Mouse (Mus musculus): Measurements from ENCODE around the gene Dgke. TPM values are rescaled to one million over a fixed set of nuclear protein-coding genes. Genes with fewer than 3 reads are reported as not detected.
"Not testable (repeated sequence)": the region's sequence is repeated elsewhere in the genome, so short reads cannot be mapped to it uniquely, and the experiment has no call there.

Gene Dgke
- polyA plus RNA-seq, 1 experiment from 2014 or later = 1.9 TPM

DNA sequence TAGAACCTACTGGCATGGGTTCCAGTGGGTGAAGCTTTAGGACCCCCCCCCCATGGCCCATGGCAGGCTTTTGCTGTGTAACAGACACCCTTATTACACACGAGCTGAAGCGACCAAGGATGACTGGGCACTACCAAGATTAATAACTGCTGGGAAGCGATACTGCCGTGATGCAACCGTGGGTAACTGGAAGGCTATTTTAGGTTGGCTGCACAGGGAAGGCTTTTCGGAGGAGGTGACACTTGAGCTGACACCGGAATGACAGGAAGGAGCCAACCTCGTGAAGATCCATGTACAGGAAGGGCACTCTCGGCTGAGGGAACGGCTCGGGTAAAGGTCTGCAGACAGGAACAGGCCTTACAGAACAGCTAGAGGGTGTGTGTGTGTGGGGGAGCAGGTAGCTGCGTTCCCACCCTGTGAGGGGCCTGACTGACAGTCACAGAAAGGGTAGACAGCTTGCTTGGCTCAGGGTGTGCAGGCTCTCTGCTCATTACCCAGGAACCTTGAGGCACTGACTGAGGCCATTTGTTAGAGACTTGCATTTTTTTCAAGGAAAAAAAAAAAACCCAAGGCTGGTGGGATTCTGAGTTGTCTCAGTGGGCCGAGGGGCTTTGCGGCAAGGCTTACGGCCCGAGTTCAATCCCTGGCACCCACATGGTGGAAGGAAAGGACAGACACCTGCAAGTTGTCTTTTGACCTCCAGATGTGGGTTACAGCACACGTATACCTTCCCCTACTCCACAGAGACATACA is 31.6 kb upstream of the Dgke start:
- DNase-seq (ENCODE audit: low spot score) = no peak
- no peaks in the 10 kb centered on the region for H3K36me3 ChIP-seq (ENCODE audit: control insufficient read depth, insufficient read depth, low read length)
- WGBS = 70% methylated on average over 17 of the region's 17 CpGs

DNA sequence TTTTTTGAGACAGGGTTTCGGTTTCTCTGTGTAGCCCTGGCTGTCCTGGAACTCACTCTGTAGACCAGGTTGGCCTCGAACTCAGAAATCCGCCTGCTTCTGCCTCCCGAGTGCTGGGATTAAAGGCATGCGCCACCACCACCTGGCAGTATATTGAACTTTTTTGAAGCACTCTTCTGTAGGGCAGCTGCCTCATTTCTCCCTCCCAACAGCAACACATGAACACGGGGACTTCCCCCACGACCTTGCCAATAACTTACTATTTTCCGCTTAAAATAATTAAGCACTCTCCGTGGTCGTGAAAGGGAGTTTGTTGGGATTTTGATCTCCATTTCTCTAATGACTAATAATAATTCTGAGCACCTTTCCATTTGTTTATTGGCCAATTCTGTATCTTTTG is 30.6 kb upstream of the Dgke start:
- 82% methylated on average over 10 of the region's 10 CpGs for WGBS
- not testable (repeated sequence) for H3K9me3 ChIP-seq (ENCODE audit: control insufficient read depth, low read length); H3K4me1 ChIP-seq (replicated peaks; ENCODE audit: control insufficient read depth, insufficient read depth, low read length); H3K4me3 ChIP-seq (ENCODE audit: low read depth, low read length); H3K4me2 ChIP-seq; DNase-seq (ENCODE audit: low spot score); ATAC-seq (replicated peaks; ENCODE audit: low FRiP score); H3K9ac ChIP-seq (ENCODE audit: low read depth, low read length); H3K27me3 ChIP-seq (replicated peaks; ENCODE audit: control insufficient read depth, insufficient read depth, low read length); H3K36me3 ChIP-seq (ENCODE audit: control insufficient read depth, insufficient read depth, low read length); H3K27ac ChIP-seq (ENCODE audit: low read depth, low read length)

More for the DNA sequence above, 31.6 kb upstream of the Dgke start:
- ATAC-seq (replicated peaks; ENCODE audit: low FRiP score) = no peak
- no peaks in the 10 kb centered on the region for H3K9me3 ChIP-seq (ENCODE audit: control insufficient read depth, low read length)
- H3K4me2 ChIP-seq = no peak overlapping the region
- H3K9ac ChIP-seq (ENCODE audit: low read depth, low read length) = no peak overlapping the region
- no peak overlapping the region for H3K27ac ChIP-seq (ENCODE audit: low read depth, low read length)
- no peaks in the 10 kb centered on the region for H3K4me1 ChIP-seq (replicated peaks; ENCODE audit: control insufficient read depth, insufficient read depth, low read length)
- H3K27me3 ChIP-seq (replicated peaks; ENCODE audit: control insufficient read depth, insufficient read depth, low read length) = no peaks in the 10 kb centered on the region
- no peak overlapping the region for H3K4me3 ChIP-seq (ENCODE audit: low read depth, low read length)

DNA sequence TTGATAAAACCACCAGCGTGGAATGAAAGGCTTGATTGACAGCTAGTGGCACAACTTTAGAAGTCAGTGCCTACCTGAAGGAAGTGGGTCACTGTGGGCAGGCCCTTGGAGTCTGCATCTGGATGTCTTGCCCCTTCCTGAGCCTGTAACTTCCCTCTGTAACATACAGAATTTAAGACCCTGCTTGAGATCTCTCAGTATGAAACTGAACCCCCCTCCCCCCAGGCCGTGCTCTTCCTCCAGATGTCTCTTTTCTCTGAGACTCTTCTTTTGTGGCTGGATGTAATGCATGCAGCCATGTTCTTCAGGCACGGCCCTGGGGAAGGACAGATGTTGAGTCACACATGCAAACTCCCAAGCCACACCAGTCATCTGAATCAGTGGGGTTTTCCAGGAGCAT is 28.7 kb upstream of the Dgke start:
- H3K27me3 ChIP-seq (replicated peaks; ENCODE audit: control insufficient read depth, insufficient read depth, low read length) = no peaks in the 10 kb centered on the region
- H3K4me1 ChIP-seq (replicated peaks; ENCODE audit: control insufficient read depth, insufficient read depth, low read length) = no peaks in the 10 kb centered on the region
- H3K36me3 ChIP-seq (ENCODE audit: control insufficient read depth, insufficient read depth, low read length) = no peaks in the 10 kb centered on the region
- no peak overlapping the region for H3K4me3 ChIP-seq (ENCODE audit: low read depth, low read length)
- no peak overlapping the region for H3K9ac ChIP-seq (ENCODE audit: low read depth, low read length)
- H3K27ac ChIP-seq (ENCODE audit: low read depth, low read length) = no peak overlapping the region
- DNase-seq (ENCODE audit: low spot score) (no peak), ATAC-seq (replicated peaks; ENCODE audit: low FRiP score) (no peak)
- WGBS = 66% methylated on average over 3 of the region's 3 CpGs
- no peaks in the 10 kb centered on the region for H3K9me3 ChIP-seq (ENCODE audit: control insufficient read depth, low read length)
- H3K4me2 ChIP-seq = no peak overlapping the region

DNA sequence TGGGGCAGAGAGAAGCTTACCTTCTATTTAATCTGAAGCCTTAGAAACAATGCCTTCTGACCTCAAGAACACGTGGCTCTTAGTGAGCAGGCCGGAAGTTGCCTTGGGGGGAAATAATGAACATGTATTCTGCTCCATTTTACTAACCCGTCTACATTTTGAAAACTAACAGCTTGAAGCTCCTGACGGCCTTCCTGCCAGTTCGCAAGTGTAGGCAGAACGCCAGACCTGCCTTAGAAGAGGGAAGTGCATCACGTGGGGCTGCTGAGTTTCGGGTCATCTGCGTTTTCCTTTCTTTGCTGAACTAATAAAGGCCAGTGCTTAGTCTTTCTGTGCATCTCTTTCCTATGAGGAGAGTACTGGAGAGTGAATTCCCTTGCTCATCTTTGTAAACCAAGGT is 26.1 kb upstream of the Dgke start:
- no peak for ATAC-seq (replicated peaks; ENCODE audit: low FRiP score)
- WGBS = 64% methylated on average over 9 of the region's 9 CpGs
- H3K4me2 ChIP-seq = no peak overlapping the region

DNA sequence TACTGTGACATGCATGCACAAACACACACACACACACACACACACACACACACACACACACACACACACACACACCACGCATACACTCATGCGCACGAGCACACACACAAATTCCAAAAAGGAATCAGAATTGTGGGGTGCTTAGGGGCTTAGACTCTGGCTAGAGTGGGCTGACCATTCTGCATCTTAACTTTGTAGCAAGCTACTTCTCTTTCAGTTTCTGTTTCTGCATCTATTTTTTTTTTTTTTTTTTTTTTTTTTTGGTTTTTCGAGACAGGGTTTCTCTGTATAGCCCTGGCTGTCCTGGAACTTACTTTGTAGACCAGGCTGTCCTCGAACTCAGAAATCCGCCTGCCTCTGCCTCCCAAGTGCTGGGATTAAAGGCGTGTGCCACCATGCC is 23.7 kb upstream of the Dgke start:
- not testable (repeated sequence) for H3K27me3 ChIP-seq (replicated peaks; ENCODE audit: control insufficient read depth, insufficient read depth, low read length); ATAC-seq (replicated peaks; ENCODE audit: low FRiP score); H3K9ac ChIP-seq (ENCODE audit: low read depth, low read length); H3K4me1 ChIP-seq (replicated peaks; ENCODE audit: control insufficient read depth, insufficient read depth, low read length); H3K27ac ChIP-seq (ENCODE audit: low read depth, low read length); H3K36me3 ChIP-seq (ENCODE audit: control insufficient read depth, insufficient read depth, low read length); H3K9me3 ChIP-seq (ENCODE audit: control insufficient read depth, low read length); DNase-seq (ENCODE audit: low spot score); H3K4me3 ChIP-seq (ENCODE audit: low read depth, low read length); H3K4me2 ChIP-seq
- WGBS = 82% methylated on average over 7 of the region's 7 CpGs

More for the DNA sequence above, 26.1 kb upstream of the Dgke start:
- H3K36me3 ChIP-seq (ENCODE audit: control insufficient read depth, insufficient read depth, low read length) = no peaks in the 10 kb centered on the region
- H3K4me3 ChIP-seq (ENCODE audit: low read depth, low read length) = no peak overlapping the region
- DNase-seq (ENCODE audit: low spot score) = no peak
- H3K27ac ChIP-seq (ENCODE audit: low read depth, low read length) = no peak overlapping the region
- H3K9me3 ChIP-seq (ENCODE audit: control insufficient read depth, low read length) = 0 out of 2 replicates have a peak, but pooled peaks cover 3% of the 10 kb centered on the region
- H3K4me1 ChIP-seq (replicated peaks; ENCODE audit: control insufficient read depth, insufficient read depth, low read length) = no peaks in the 10 kb centered on the region
- H3K27me3 ChIP-seq (replicated peaks; ENCODE audit: control insufficient read depth, insufficient read depth, low read length) = no peaks in the 10 kb centered on the region
- no peak overlapping the region for H3K9ac ChIP-seq (ENCODE audit: low read depth, low read length)

DNA sequence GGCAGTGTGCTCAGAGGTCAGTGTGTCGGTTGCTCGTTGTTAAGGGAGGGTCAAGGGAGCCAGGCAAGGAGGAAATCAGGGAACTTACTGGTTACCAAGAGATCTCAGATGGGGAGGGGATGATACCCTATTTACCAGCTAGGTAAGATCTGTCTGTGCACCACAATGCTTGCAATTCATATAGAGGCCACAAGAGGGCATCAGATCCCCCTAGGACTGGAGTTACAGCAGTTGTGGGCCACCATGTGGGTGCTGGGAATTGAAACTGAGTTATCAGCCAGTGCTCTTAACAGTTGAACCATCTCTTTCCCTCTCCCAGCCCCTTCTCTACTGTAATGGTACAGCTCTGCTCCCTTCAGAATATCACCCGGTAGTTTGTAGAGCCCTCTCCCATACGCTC is 22.1 kb upstream of the Dgke start:
- Histone ChIP-seq H3K9me3 (ENCODE audit: control insufficient read depth, low read length) (0 out of 2 replicates have a peak, but pooled peaks cover 3% of the 10 kb centered on the region), H3K4me3 (ENCODE audit: low read depth, low read length) (no peak overlapping the region), H3K27me3 (replicated peaks; ENCODE audit: control insufficient read depth, insufficient read depth, low read length) (no peaks in the 10 kb centered on the region), H3K4me2 (no peak overlapping the region), H3K36me3 (ENCODE audit: control insufficient read depth, insufficient read depth, low read length) (no peaks in the 10 kb centered on the region), H3K4me1 (replicated peaks; ENCODE audit: control insufficient read depth, insufficient read depth, low read length) (no peaks in the 10 kb centered on the region), H3K27ac (ENCODE audit: low read depth, low read length) (no peak overlapping the region), H3K9ac (ENCODE audit: low read depth, low read length) (no peak overlapping the region)
- DNase-seq (ENCODE audit: low spot score) (no peak), ATAC-seq (replicated peaks; ENCODE audit: low FRiP score) (no peak)
- 83% methylated on average over 4 of the region's 4 CpGs for WGBS

DNA sequence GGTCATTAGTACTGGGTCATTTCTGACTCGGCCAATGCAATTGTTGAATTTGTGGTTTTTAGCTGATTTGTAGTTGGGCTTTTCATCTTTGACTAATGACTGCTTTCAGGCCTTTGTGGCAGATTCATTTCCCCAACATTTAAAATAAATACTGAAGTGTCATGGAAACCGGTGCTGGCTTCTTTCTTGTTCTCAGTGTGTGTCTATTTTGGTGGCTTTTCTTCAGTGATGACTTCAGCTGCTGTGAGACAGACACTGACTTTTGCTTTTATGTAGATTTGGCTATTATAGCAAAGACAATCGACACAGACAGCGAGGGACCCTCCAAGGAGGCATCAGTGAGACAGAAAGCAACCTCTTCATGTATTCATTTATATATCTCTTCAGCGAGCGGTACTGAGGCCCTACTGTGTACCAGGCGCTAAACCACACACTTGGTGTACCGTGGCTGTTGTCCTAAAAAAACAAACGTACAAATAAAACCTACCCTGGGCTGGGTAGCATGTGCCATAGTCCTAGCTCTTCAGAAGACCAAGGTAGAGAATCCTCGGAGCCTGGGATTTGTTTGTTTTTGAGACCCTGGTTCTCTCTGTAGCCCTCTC is 19.7 kb upstream of the Dgke start:
- DNase-seq (ENCODE audit: low spot score) = no peak
- 0 out of 2 replicates have a peak, but pooled peaks cover 3% of the 10 kb centered on the region for H3K9me3 ChIP-seq (ENCODE audit: control insufficient read depth, low read length)
- no peak for ATAC-seq (replicated peaks; ENCODE audit: low FRiP score)
- no peak overlapping the region for H3K27ac ChIP-seq (ENCODE audit: low read depth, low read length)
- no peak overlapping the region for H3K4me2 ChIP-seq
- no peaks in the 10 kb centered on the region for H3K27me3 ChIP-seq (replicated peaks; ENCODE audit: control insufficient read depth, insufficient read depth, low read length)
- H3K36me3 ChIP-seq (ENCODE audit: control insufficient read depth, insufficient read depth, low read length) = no peaks in the 10 kb centered on the region
- no peaks in the 10 kb centered on the region for H3K4me1 ChIP-seq (replicated peaks; ENCODE audit: control insufficient read depth, insufficient read depth, low read length)
- H3K9ac ChIP-seq (ENCODE audit: low read depth, low read length) = no peak overlapping the region
- 80% methylated on average over 10 of the region's 10 CpGs for WGBS
- no peak overlapping the region for H3K4me3 ChIP-seq (ENCODE audit: low read depth, low read length)

DNA sequence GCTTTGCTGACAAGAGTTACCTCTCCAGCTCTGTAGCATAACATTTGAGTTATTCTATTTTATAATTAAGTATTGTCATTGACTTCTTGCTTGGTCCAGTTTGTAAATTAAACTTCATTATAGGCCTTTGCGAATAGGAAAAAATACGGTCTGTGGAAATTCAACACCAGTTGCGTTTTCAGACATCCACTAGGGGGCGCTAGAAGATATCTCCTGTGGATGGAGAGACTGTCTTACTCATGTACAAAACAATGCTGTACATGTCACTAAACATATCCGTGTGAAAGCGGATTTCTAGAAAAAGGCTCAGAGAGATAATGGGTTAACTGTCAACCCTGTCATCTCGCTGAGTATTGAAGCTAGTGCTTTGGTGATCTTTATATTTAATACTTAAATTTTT is 18.0 kb upstream of the Dgke start:
- WGBS = 34% methylated on average over 7 of the region's 7 CpGs
- no peak for DNase-seq (ENCODE audit: low spot score)

DNA sequence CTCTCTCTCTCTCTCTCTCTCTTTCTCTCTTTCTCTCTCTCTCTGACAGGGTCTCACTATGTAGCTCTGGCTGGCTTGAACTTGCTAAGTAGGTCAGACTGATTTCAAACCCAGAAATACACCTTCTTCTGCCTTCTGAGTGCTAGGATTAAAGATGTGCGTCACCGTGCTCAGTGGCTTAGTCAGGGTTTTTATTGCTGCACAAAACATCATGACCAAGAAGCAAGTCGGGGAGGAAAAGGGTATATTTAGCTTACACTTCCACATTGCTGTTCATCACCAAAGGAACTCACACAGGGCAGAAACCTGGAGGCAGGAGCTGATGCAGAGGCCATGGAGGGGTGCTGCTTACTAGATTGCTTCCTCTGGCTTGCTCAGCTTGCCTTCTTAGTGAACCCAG is 16.0 kb upstream of the Dgke start:
- H3K4me3 ChIP-seq (ENCODE audit: low read depth, low read length); H3K4me1 ChIP-seq (replicated peaks; ENCODE audit: control insufficient read depth, insufficient read depth, low read length); DNase-seq (ENCODE audit: low spot score); ATAC-seq (replicated peaks; ENCODE audit: low FRiP score); H3K27me3 ChIP-seq (replicated peaks; ENCODE audit: control insufficient read depth, insufficient read depth, low read length); H3K36me3 ChIP-seq (ENCODE audit: control insufficient read depth, insufficient read depth, low read length); H3K9ac ChIP-seq (ENCODE audit: low read depth, low read length); H3K9me3 ChIP-seq (ENCODE audit: control insufficient read depth, low read length); H3K27ac ChIP-seq (ENCODE audit: low read depth, low read length); H3K4me2 ChIP-seq: not testable (repeated sequence)
- 80% methylated on average over 3 of the region's 3 CpGs for WGBS

More for the DNA sequence above, 18.0 kb upstream of the Dgke start:
- Histone ChIP-seq H3K9ac (ENCODE audit: low read depth, low read length) (no peak overlapping the region), H3K4me2 (no peak overlapping the region), H3K36me3 (ENCODE audit: control insufficient read depth, insufficient read depth, low read length) (no peaks in the 10 kb centered on the region), H3K27ac (ENCODE audit: low read depth, low read length) (no peak overlapping the region), H3K4me1 (replicated peaks; ENCODE audit: control insufficient read depth, insufficient read depth, low read length) (no peaks in the 10 kb centered on the region), H3K4me3 (ENCODE audit: low read depth, low read length) (no peak overlapping the region), H3K9me3 (ENCODE audit: control insufficient read depth, low read length) (0 out of 2 replicates have a peak, but pooled peaks cover 3% of the 10 kb centered on the region), H3K27me3 (replicated peaks; ENCODE audit: control insufficient read depth, insufficient read depth, low read length) (no peaks in the 10 kb centered on the region)
- no peak for ATAC-seq (replicated peaks; ENCODE audit: low FRiP score)

Data from liver, embryonic 11.5 days (tissue).